Mouse (Mus musculus): ENCODE measurements around the gene Ccdc39. TPM values are rescaled to one million over a fixed set of nuclear protein-coding genes. Genes with fewer than 3 reads are reported as not detected.

Gene Ccdc39
- polyA plus RNA-seq, 1 experiment from 2014 or later: 9.3 TPM

DNA sequence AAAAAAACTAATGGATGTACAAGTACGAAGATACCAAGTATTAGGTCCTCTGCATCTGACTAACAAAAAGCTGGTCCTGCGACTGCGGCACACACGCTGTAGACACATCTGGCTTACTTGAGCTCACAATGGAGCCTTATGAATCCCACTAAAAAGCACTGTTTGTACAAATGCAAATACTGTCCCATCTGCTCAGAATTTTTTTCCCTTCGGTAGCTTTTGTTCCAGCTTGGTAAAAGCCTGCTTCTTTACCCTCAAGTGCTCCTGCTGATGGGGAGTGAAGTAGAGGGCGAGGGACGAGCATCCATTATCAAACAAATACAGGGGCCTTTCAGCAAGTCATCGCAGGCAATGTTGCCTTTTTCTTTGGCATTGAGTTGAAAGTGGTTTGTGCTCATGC lies 29.3 kb upstream of the Ccdc39 start:
- Histone ChIP-seq H3K9ac (ENCODE audit: low read length) (no peak overlapping the region), H3K27me3 (ENCODE audit: control insufficient read depth, insufficient read depth, low read length) (no peaks in the 10 kb centered on the region), H3K4me1 (ENCODE audit: control insufficient read depth, insufficient read depth, low read length) (peaks cover 2% of the 10 kb centered on the region; the same call in 1 of the 2 replicates), H3K9me3 (ENCODE audit: control insufficient read depth, low read length) (no peaks in the 10 kb centered on the region), H3K27ac (ENCODE audit: low read depth, low read length) (peak overlapping the region; percentile 10; the same call in 1 of the 2 replicates), H3K4me3 (ENCODE audit: low read depth, low read length) (no peak overlapping the region), H3K4me2 (no peak overlapping the region), H3K36me3 (ENCODE audit: control insufficient read depth, insufficient read depth, low read length) (no peaks in the 10 kb centered on the region)
- ATAC-seq (ENCODE audit: low FRiP score): no peak
- no peak for DNase-seq (ENCODE audit: low spot score, missing footprints)
- 63% methylated on average over 8 of the region's 8 CpGs for WGBS

DNA sequence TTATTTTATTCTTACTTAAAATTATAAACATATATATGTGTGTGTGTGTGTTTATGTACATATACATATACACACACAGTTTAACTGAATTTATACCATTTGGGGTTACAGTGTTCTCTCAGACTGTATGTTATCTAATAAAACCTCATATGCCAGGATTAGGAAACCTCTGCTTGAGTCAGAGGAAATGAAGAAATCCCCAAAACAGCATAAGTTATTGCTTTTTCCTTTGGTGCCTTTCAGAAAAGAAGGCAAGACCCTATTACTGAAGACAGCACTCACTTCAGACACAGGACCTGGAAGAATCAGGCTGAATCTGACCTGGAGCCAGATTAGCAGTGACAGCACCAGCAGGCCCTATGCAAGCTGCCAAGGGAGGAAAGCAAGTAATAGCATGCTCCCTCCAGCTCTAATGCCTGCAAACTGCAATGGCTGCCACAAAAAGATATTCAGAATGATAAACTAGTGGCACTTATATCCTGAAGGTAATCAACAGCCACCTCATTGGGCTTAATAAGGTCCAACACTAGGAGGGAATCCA lies 20.0 kb upstream of the Ccdc39 start:
- no peak overlapping the region for H3K4me2 ChIP-seq
- H3K27ac ChIP-seq (ENCODE audit: low read depth, low read length): no peak overlapping the region
- DNase-seq (ENCODE audit: low spot score, missing footprints) (no peak), ATAC-seq (ENCODE audit: low FRiP score) (no peak)
- H3K9me3 ChIP-seq (ENCODE audit: control insufficient read depth, low read length): no peaks in the 10 kb centered on the region
- no peak overlapping the region for H3K4me3 ChIP-seq (ENCODE audit: low read depth, low read length)
- no peak overlapping the region for H3K9ac ChIP-seq (ENCODE audit: low read length)
- H3K27me3 ChIP-seq (ENCODE audit: control insufficient read depth, insufficient read depth, low read length): no peaks in the 10 kb centered on the region
- no peaks in the 10 kb centered on the region for H3K36me3 ChIP-seq (ENCODE audit: control insufficient read depth, insufficient read depth, low read length)
- no peaks in the 10 kb centered on the region for H3K4me1 ChIP-seq (ENCODE audit: control insufficient read depth, insufficient read depth, low read length)

DNA sequence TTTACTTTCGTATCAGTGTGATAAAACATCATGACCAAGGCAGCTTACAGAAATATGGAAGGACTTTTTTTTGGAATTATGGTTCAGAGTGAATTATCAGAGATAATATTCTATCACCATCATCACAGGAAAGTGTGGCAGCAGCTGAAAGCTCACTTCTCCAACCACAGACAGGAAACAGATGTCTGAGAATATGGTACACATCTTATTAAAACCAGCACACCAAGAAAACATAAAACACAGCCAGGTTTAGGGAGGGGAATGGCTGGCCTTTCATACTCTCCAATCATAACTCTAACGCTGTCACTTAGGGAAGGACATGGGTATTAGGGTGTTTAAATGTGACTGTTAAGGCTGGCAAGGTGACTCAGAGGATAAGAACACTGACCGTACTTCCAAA lies 14.8 kb upstream of the Ccdc39 start:
- H3K4me2 ChIP-seq: no peak overlapping the region
- WGBS: 83% methylated on average over 3 of the region's 3 CpGs

DNA sequence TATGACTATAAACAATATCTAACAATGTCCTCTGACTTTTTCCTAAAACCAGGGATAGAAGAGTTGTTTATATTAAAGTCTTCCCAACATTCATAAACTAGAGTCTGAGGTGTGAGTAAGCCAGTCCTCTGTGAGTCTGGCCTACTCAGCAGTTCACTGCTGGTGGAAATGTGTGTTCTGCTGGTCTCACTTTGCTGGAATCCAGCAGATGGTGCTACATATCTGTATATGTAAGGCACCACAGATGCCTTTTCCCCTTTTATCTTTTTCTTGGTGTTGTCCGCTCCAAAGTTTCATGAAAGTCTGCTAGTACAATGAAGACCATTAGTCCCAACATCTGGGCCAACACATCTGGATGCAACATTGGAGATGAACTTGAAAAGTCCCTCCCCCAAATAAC lies 9.0 kb upstream of the Ccdc39 start:
- 67% methylated on average over 1 of the region's 1 CpGs for WGBS
- no peaks in the 10 kb centered on the region for H3K9me3 ChIP-seq (ENCODE audit: control insufficient read depth, low read length)
- H3K36me3 ChIP-seq (ENCODE audit: control insufficient read depth, insufficient read depth, low read length): no peaks in the 10 kb centered on the region
- DNase-seq (ENCODE audit: low spot score, missing footprints) (no peak), ATAC-seq (ENCODE audit: low FRiP score) (no peak)
- H3K9ac ChIP-seq (ENCODE audit: low read length): no peak overlapping the region
- H3K27ac ChIP-seq (ENCODE audit: low read depth, low read length): no peak overlapping the region
- no peak overlapping the region for H3K4me3 ChIP-seq (ENCODE audit: low read depth, low read length)
- H3K4me1 ChIP-seq (ENCODE audit: control insufficient read depth, insufficient read depth, low read length): no peaks in the 10 kb centered on the region
- no peaks in the 10 kb centered on the region for H3K27me3 ChIP-seq (ENCODE audit: control insufficient read depth, insufficient read depth, low read length)
- no peak overlapping the region for H3K4me2 ChIP-seq

More for the DNA sequence above, 14.8 kb upstream of the Ccdc39 start:
- Histone ChIP-seq H3K9me3 (ENCODE audit: control insufficient read depth, low read length) (no peaks in the 10 kb centered on the region), H3K4me3 (ENCODE audit: low read depth, low read length) (no peak overlapping the region), H3K27me3 (ENCODE audit: control insufficient read depth, insufficient read depth, low read length) (no peaks in the 10 kb centered on the region), H3K4me1 (ENCODE audit: control insufficient read depth, insufficient read depth, low read length) (no peaks in the 10 kb centered on the region), H3K27ac (ENCODE audit: low read depth, low read length) (no peak overlapping the region), H3K36me3 (ENCODE audit: control insufficient read depth, insufficient read depth, low read length) (no peaks in the 10 kb centered on the region), H3K9ac (ENCODE audit: low read length) (no peak overlapping the region)
- DNase-seq (ENCODE audit: low spot score, missing footprints): no peak
- no peak for ATAC-seq (ENCODE audit: low FRiP score)

DNA sequence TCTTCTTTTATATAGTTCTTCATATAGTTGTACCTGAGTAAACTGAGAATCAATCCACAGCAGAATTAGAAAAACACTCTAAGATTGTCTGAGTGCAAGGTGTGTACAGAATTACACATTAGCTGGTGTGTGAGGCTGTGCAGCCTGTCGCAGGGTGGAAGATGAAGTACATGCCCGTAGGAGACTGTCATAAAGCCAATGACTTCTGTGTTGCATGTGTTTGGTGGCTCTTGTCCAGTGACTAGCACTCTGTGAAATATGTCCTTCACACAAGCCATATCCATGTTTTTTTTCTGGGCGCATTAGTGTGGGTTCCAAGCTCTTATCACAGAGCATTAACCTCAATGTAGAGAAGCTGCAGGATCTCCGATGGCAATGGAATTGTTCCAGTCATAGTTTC lies 6.7 kb upstream of the Ccdc39 start:
- Histone ChIP-seq H3K9ac (ENCODE audit: low read length) (no peak overlapping the region), H3K4me1 (ENCODE audit: control insufficient read depth, insufficient read depth, low read length) (no peaks in the 10 kb centered on the region), H3K4me3 (ENCODE audit: low read depth, low read length) (no peak overlapping the region), H3K27ac (ENCODE audit: low read depth, low read length) (no peak overlapping the region), H3K9me3 (ENCODE audit: control insufficient read depth, low read length) (no peaks in the 10 kb centered on the region), H3K4me2 (no peak overlapping the region), H3K27me3 (ENCODE audit: control insufficient read depth, insufficient read depth, low read length) (no peaks in the 10 kb centered on the region), H3K36me3 (ENCODE audit: control insufficient read depth, insufficient read depth, low read length) (no peaks in the 10 kb centered on the region)
- 94% methylated on average over 4 of the region's 4 CpGs for WGBS
- ATAC-seq (ENCODE audit: low FRiP score): no peak
- no peak for DNase-seq (ENCODE audit: low spot score, missing footprints)

DNA sequence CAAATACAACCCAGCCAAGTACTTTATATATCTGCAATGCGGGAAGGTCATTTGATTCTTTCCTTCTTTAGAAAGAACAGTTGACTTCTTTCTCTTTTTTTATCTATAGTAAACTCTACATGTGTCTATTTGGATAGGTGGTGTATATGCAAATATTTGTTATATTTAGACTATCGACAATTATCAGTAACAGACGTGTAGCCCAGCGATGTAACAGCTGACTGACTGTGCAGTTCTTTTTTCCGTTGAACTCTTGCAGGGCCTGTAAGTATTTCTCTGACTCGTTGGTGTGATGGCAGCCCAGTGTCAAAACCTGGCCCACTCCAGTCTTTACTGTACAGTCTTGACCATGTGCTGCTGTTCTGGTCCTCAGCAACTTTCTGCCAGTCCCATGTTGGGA lies 2.5 kb upstream of the Ccdc39 start:
- H3K9ac ChIP-seq (ENCODE audit: low read length): no peak overlapping the region
- H3K27ac ChIP-seq (ENCODE audit: low read depth, low read length): no peak overlapping the region
- H3K4me2 ChIP-seq: no peak overlapping the region
- H3K36me3 ChIP-seq (ENCODE audit: control insufficient read depth, insufficient read depth, low read length): no peaks in the 10 kb centered on the region
- no peaks in the 10 kb centered on the region for H3K27me3 ChIP-seq (ENCODE audit: control insufficient read depth, insufficient read depth, low read length)
- H3K4me1 ChIP-seq (ENCODE audit: control insufficient read depth, insufficient read depth, low read length): no peaks in the 10 kb centered on the region; the same call in none of the 2 replicates
- ATAC-seq (ENCODE audit: low FRiP score): no peak
- 84% methylated on average over 6 of the region's 6 CpGs for WGBS
- no peaks in the 10 kb centered on the region for H3K9me3 ChIP-seq (ENCODE audit: control insufficient read depth, low read length)
- no peak for DNase-seq (ENCODE audit: low spot score, missing footprints)
- no peak overlapping the region for H3K4me3 ChIP-seq (ENCODE audit: low read depth, low read length)

DNA sequence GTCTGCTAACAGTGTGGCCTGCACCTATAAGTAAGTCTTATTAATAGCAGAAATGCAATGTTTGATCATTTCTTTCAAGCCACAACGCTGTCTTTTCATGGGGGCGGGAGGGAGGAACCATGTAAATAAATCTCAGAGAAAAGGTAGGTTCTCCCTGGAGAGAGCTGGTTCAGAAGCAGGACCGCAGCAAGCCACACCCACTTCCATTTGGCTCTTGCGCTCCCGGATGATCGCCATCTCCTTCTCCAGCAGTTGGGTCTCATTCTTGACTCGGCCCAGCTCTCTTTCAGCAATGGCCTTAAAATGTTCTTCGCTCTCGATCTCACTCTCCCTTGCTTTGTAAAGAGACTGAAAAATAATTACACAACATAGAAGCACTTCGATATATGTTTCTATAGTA lies 5.2 kb downstream of the Ccdc39 start:
- WGBS: 70% methylated on average over 10 of the region's 10 CpGs
- DNase-seq (ENCODE audit: low spot score, missing footprints) (peak; percentile 75), ATAC-seq (ENCODE audit: low FRiP score) (no peak)
- no peak overlapping the region for H3K4me2 ChIP-seq
- no peak overlapping the region for H3K27ac ChIP-seq (ENCODE audit: low read depth, low read length)
- no peak overlapping the region for H3K4me3 ChIP-seq (ENCODE audit: low read depth, low read length)
- no peaks in the 10 kb centered on the region for H3K27me3 ChIP-seq (ENCODE audit: control insufficient read depth, insufficient read depth, low read length)
- H3K4me1 ChIP-seq (ENCODE audit: control insufficient read depth, insufficient read depth, low read length): no peaks in the 10 kb centered on the region; the same call in 1 of the 2 replicates
- H3K9ac ChIP-seq (ENCODE audit: low read length): no peak overlapping the region
- no peaks in the 10 kb centered on the region for H3K9me3 ChIP-seq (ENCODE audit: control insufficient read depth, low read length)
- H3K36me3 ChIP-seq (ENCODE audit: control insufficient read depth, insufficient read depth, low read length): no peaks in the 10 kb centered on the region

- Histone ChIP-seq H3K36me3 (ENCODE audit: control insufficient read depth, insufficient read depth, low read length) (no peaks in the 10 kb centered on the region), H3K4me2 (no peak overlapping the region), H3K9ac (ENCODE audit: low read length) (no peak overlapping the region), H3K4me3 (ENCODE audit: low read depth, low read length) (no peak overlapping the region), H3K27ac (ENCODE audit: low read depth, low read length) (no peak overlapping the region), H3K9me3 (ENCODE audit: control insufficient read depth, low read length) (no peaks in the 10 kb centered on the region), H3K27me3 (ENCODE audit: control insufficient read depth, insufficient read depth, low read length) (no peaks in the 10 kb centered on the region), H3K4me1 (ENCODE audit: control insufficient read depth, insufficient read depth, low read length) (no peaks in the 10 kb centered on the region)
- DNase-seq (ENCODE audit: low spot score, missing footprints): no peak
- ATAC-seq (ENCODE audit: low FRiP score): no peak
- WGBS: 94% methylated on average over 13 of the region's 13 CpGs
Observed at GRCm38 (mm10) chr3:33836576-33836975, 7.5 kb downstream of the Ccdc39 start.

DNA sequence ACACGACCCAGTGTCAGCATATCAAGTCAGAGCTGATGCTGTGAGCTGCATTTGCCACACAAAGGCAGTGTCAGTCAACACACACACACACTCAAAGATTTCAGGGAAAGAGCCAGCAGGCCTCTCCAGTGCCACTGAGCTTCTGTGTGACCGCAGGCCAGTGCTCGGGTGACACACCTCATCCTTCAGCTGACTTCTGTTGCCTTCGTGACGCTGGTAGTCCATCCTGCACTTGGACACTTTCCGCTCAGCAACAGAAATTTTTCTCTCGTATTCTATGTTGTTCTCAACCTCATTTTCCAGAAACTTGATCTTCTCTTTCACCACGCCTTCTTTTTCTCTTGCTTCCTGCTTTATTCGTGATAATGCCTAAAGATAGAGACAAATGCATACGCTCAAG lies 11.8 kb downstream of the Ccdc39 start:
- no peaks in the 10 kb centered on the region for H3K36me3 ChIP-seq (ENCODE audit: control insufficient read depth, insufficient read depth, low read length)
- no peaks in the 10 kb centered on the region for H3K9me3 ChIP-seq (ENCODE audit: control insufficient read depth, low read length)
- H3K4me2 ChIP-seq: no peak overlapping the region
- H3K27ac ChIP-seq (ENCODE audit: low read depth, low read length): no peak overlapping the region
- DNase-seq (ENCODE audit: low spot score, missing footprints) (peak; percentile 6), ATAC-seq (ENCODE audit: low FRiP score) (no peak)
- WGBS: 89% methylated on average over 10 of the region's 10 CpGs
- H3K4me3 ChIP-seq (ENCODE audit: low read depth, low read length): no peak overlapping the region
- no peak overlapping the region for H3K9ac ChIP-seq (ENCODE audit: low read length)
- no peaks in the 10 kb centered on the region for H3K4me1 ChIP-seq (ENCODE audit: control insufficient read depth, insufficient read depth, low read length)
- no peaks in the 10 kb centered on the region for H3K27me3 ChIP-seq (ENCODE audit: control insufficient read depth, insufficient read depth, low read length)
